Mouse (Mus musculus) embryo, embryonic 9.5 days (tissue): ENCODE measurements around the gene Kcnb1.

Experiments used
- DNase-seq: peaks from one replicate; pipeline ENCODE4 v3.0.0-alpha.2; 2017; ENCODE audit errors: extremely low spot score

The Kcnb1 gene

DNA sequence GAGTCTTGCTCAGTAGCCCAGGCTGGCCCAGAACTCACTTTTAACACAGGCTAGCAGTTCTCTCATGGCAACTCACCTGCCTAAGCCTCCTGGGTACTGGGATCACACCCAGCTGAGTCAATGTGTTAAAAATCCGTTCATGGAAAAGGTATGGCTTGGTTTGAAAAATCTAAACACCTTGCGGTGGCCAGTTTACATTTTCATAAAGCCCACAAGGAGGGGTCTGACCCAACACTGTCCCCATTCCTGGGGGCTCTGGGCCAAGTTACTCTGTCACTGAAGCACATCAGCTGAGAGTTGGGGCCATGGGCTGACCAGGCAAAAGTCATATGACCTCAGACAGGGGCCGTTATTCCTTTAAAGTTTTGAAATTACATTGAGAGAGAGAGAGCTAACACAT lies 109.6 kb downstream of the Kcnb1 start:
- no peak for DNase-seq

DNA sequence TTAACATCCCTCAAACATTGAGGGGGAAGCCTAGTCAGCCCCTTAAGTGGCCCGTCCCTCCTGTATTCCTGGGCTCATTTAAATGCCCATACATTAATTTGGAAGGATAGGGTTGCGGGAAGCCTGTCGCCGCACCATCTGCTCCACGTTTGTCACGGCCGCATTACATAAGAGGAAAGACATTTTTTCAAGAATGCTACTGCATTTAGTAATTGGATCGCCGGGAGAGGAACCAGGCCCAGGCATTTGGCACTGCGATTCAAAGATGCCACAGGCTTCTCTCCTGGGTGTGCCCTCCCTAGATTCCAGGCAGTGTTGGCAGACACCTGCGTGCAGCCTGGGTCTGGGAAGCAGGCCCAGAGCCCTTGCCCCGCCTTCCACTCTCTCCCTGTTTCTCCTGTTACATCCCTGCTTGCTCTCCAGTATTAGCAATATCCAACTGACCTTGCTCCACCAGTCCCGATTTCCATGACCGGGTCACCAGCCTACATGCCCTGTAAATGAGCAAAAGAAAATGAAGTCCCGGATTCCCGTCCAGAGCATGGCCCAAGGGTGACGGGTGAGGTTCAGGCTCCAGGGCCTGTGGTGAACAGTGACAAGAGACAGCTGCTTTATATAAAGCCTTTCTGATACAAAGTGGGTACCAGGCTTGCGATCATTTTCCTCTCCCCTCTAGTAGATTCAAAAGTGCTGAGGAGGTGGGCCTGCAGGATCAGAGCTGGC lies 110.3 kb downstream of the Kcnb1 start:
- no peak for DNase-seq

DNA sequence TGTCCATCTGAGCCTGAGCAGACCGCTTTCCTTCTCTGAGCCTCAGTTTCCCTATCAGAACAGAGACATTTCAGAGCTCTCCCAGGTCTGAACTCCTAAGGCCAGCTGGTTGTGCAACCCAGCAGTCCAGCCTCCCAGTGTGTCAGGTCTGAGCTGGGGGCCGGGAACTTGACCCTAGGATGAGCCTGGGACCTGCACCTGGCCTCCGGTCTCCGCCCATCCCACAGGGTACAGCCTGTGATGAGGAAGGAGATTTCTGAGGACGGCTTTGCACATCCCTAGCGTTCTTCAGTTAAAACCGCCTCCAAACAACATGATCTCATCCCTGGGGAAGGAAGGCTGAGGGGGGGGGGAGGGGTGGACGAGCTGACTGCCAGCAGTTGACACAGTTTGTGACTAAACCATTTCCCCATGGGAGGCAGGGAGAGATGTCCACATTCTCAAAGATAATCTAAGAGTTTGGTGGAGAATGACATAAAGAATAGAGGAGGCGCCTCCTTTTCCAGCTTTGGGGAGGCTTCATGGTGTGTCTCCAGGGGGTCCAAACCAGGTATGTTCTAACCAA lies 110.9 kb downstream of the Kcnb1 start:
- no peak for DNase-seq

DNA sequence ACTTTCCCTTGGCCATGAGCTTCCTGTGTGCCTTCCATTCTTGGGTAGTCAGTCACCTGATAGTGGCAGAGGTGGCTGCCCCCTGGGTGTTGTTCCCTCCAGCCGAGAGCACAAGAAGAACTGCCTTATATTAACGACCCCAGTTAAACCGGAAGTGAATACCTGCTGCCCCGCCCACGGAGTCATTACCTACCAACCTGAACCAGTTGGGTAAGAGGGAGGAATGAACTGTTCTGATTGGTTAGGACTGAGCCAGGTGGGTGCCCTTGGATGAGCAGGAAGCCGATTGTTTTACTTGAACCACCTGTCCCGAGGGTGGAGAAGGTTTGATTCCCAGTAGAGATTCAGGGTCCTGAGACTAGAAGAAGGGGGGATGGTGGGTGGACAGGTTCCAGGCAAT lies 111.5 kb downstream of the Kcnb1 start:
- no peak for DNase-seq

DNA sequence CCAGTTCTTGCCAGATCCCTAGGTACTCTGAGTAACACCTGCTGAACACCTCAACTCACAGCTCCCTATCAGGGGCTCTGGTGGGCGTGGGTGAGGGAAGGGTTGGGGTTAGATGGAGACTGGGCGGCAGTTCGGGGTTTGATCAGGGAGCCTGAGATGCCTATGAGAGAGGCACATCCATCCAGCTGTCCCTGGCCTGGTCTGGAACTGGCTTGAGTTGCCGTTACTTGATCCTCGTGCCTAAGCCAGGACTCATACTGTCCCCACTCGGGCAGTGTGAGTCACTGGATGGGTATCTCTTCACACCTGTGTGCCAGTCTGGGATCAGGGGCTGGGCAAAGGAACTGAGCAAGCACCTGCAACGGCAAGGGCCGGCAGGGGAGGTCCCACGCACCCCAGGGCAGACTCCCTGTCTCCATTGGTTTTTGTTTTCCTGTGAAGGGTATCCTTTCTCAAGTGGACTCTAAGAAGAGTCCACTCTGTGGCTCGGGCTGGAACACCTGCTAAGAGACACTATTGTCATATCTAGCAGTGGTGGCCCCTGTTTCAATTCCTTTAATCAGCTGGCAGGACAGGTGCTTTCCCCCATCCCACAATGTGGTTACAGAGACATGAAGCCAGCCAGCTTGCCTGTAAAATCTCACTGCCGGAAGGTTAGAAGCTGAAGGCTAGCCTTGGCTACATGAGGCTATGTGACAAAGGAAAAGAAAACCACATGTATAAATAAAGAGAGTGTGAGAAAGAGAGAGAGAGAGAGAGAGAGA lies 112.6 kb downstream of the Kcnb1 start:
- DNase-seq: no peak

DNA sequence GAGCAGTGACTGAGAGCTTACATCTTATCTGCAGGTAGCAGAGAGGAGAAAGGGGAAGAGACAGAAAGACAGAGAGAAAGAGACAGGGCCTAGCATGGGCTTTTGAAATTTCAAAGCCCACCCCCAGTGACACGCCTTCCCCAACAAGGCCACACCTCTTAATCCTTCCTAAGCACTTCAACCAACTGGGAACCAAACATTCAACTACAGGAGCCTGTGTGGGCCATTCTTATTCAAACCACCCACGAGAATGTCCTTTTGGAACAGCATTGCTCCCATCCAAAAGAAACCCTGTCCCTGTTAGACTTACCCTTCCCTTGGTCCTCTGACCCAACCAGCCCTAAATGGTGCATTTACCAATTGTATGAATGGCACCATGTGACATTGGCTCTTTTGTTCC lies 113.2 kb downstream of the Kcnb1 start:
- no peak for DNase-seq

DNA sequence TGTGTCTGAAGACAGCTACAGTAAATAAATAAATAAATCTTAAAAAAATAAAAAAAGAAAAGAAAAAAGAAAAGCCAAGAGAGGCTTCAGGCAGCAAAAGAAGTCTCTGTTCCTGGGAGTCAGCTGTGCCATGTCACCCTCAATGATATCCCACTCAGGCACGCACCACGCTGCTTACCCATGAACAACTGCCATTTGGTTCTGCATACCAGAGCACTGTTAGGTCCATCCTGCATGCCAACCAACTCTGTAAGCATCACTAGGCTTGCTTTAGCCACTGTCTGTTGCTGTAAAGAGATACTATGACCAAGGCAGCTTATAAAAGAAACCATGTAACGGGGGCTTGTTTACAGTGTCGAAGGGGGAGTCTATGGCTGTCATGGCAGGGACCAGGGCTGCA lies 113.6 kb downstream of the Kcnb1 start:
- DNase-seq: no peak

DNA sequence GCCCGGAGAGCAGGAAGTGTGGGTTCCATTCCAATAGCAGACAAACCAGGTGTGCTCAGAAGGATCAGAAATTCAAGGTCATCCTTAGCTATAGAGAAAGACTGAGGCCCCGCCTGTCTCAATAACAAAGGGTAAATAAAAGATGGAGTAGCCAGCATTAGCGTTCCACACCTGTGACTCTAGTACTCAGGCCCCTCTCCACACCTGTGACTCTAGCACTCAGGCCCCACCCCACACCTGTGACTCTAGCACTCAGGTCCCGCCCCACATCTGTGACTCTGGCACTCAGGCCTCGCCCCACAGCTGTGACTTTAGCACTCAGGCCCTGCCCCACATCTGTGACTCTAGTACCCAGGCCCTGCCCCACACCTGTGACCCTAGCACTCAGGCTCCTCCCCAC lies 115.4 kb downstream of the Kcnb1 start:
- no peak for DNase-seq

DNA sequence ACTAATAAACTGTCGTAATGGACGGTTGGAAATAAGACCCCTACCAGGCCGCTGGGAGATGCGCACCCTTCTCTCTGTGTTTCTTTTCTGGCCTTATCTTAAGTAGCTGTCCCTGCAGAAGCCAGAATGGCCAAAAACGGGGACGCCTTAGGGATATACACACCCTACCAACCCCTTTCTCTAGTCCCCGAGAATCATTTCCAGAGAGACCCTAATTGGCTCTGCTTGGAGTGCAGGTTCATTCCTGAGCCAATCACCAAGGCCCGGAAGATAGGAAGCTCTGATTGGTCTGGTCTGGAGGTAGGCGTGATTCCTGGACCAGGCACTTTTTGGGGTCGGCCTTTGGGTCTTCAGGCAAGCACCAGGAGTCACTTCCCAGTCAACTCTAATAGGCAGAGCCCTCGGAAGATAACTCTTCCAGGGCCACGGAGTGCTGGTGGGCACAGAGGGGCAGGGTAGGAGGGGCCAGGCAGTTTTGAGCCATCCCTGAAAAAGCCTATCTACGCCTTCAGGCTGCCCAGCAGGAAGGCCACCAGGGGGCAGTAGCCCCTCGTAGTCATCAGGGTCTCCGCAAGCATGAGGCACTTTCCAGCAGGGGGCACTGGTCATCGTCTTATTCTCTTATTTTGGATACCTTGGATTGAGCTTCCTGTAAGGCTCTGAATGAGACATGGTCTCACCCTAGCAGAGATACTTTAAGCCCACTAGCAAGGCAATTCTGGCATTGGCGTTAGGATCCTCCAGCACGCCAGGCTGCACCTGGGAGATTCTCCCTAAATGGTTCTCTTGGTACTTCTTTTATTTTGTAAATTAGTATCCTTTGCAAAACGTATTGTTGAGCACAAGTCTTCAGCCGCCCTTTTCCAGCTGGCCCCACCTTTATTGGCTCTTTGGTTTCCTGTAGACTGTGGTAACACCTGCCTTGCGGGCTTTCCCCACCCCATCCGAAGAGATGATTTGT lies 118.0 kb downstream of the Kcnb1 start:
- peak; percentile 93 for DNase-seq

DNA sequence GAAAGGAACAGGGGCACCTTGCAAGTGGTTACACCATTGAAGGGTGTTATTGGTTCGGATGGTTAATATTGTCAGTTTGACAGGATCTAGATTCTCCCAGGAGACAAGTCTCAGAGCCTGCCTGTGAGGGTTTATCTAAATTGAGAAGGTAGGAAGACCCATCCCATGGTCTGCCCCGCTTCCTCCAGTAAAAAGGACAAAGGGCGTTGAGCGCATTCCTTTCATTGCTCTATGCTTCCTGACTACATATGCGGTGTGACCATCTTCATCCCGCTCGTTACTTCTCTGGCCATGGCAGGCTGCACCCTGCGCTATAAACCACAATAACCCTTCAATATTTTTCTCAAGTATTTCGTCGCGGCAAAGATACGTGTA lies 118.7 kb downstream of the Kcnb1 start:
- DNase-seq: no peak

DNA sequence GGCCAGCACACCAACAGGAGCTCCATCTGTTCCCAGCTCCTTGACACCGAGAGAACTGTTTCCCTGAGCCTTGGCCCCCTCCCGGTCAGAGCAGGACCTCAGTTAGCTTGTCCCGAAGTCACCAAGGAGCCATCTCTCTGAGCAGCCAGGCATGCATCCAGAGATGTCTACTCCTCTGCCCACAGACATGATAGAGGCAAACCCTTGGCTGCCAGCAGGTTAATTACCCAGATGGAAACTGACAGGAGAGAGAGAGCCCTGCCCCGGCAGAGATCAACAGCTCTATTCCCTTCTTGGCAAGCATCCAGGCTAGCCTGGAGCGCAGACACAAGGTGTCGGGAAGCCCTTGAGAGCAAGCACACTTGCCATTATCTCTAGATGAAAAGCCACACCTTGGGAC lies 119.6 kb downstream of the Kcnb1 start:
- DNase-seq: no peak

DNA sequence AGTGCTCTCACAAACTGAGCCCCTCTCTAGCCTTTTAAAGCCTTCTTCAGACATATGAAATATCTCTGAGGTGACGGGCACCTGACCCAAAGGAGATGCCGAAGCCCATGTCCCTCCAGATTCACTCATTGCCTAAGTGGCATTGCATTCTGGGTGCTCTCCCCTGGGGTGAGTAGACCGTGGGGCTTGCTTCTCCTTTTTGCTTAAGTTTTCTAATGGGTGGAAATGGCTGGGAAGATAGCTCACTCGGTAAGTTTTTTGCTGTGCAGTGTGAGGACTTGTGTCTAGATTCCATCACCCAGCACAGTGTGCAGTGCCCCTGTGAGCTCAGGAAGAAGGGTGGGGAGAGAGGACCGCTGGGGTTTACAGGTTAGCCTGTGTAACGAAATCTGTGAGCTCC lies 122.4 kb downstream of the Kcnb1 start:
- no peak for DNase-seq

DNA sequence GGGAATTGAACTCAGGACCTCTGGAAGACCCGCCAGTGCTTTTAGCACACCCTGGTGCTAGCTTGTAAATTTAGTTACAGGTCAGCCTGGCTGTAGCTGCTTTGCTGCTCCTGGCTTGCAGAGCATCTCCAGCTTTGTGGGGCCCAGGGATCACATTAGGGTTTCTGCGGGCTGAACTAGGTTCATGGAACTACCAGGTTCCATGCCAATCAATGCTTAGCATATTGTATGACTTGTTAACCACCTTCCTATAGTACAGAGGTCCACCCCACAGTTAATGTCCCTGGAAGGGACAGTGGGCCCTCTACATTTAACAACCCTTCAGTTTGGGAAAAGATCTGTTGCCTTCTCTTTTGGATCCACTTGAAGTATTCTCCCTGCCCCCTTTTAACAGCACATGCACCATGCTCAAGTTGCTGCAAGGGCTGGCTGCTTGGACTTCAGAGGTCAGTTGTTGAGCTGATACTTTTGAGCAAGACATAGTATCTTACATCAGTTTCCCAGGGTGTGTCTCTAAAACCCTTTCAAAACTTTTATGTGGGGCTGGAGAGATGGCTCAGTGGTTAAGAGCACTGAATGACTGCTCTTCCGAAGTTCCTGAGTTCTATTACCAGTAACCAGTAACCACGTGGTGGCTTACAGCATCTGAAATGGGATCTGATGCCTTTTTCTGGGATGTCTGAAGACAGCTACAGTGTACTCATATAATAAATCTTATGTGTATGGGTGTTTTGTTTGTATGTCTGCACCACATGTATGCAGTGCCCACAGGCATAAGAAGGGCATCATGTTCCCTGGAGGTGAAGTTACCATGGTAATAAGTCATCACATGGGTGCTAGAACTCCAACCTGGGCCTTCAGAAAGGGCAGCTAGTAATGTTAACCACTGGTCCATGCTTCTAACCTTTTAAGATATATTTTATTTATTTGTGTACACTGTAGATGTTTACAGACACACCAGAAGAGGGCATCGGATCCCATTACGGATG lies 123.1 kb downstream of the Kcnb1 start:
- DNase-seq: peak; percentile 75

DNA sequence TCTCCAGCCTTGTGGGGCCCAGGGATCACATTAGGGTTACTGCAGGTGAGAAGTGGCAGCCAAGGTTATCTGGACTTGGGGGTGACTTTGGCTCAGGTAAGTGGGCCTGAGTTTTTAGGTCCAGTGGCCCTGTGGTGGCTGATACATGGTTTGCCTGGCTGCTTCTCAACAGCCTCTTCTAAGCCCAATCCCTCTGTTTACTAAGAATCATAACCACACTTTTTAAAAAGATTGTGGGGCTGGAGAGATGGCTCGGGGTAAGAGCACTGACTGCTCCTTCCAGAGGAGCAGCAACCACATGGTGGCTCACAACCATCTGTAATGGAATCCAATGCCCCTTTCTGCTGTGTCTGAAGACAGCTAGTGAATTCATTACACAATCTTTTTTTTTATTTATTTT lies 123.9 kb downstream of the Kcnb1 start:
- no peak for DNase-seq

DNA sequence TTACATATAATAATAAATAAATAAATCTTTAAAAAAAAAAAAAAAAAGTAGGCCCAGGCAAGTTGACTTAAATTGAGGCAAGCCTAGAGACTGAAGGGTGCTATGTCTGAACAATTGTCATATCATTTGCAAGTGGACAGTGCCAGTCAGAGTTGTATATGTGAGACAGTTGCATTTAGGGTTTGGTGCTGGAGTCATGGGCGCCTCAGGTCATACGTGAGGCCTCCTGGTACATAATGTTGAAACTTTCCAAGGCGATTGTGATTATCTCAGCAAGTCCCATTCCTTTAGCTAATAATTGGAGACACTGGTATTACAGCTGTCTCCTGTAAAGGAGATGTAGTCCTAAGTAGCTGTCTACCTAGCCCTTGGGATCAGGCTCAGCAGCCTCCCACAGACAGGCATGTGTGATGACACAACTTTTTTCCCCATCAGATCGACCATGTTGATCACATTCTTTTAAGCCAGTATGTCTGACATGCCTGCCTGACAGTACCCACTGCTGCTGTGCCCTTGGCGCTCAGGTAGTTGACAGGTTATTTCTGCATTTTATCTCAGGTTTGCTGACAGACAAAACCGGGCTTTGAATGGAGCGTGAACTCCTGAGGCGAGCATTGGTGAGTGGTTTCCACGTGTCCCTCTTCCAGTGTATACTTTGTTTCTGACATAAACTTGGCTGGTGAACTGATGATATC lies 125.2 kb downstream of the Kcnb1 start:
- DNase-seq: no peak

DNA sequence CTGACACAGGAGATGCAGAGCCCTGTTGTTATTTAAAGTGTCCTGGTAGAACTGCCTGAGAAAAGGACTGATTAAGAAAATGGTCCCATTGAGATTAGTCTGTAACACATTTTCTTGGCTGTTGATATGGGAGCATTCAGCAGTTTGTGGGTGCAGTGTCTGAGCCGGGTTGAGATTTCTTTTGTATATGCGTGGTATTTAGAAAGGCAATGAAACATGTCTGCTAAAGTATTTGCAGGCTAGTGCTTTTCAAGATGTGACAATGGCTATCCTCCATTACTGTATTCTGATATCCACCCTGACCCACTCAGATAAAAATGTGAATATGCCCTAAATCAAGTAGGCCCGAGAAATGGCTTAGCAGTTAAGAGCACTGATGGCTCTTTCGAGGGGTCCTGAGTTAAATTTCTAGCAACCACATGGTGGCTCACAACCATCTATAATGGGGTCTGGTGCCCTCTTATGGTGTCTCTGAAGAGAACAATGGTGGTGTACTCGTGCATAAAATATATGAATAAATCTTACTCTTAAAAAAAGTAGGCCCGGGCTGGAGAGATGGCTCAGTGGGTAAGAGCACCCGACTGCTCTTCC lies 126.0 kb downstream of the Kcnb1 start:
- peak; percentile 42 for DNase-seq

DNA sequence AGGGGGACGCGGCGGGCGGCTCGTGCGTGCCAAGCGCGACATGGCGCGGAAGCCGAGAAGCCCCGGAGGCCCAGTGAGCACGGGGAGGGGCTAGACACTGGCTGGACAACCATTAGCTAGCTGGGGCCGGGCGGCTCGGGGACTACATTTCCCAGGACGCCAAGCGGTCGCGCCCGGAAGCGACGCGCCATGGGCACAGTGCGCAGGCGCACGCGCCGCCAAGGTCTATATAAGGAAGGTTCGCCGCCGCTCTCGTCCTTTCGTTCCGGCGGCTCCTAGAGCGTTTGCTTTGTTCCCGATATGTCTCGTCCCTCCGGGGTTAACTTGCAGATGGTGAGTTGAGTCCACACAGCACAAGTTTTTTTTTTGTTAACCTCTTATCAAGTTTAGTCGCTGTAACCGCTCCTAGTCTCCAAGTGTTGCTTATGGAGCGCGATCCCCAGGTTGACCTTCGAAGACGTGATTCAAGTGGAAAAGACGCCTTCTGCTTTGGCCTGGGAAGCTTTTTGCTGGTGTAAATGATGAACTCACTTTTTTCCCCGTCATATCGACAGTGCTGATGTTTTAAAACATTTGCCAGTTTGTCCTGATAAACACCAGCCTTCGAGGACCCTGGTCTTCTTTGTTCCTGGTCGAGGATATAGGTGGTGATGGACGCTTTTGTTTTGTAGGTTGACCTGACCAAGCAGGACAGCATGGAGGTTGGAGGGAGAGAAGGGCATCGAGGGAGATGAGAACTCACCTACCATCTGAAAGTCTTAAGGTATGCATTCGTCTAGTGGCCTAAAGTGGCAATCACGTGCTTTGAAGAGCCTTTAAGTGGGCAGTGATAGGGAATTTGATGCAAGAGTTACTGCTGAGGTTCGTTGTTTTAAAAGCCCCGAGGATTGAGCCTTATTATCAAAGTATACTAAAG lies 126.7 kb downstream of the Kcnb1 start, which contains the start of gene Znfx1:
Znfx1 (minus strand) TSS at position 51 of the 916 bp plus-strand sequence.
- peak; percentile 98 for DNase-seq

DNA sequence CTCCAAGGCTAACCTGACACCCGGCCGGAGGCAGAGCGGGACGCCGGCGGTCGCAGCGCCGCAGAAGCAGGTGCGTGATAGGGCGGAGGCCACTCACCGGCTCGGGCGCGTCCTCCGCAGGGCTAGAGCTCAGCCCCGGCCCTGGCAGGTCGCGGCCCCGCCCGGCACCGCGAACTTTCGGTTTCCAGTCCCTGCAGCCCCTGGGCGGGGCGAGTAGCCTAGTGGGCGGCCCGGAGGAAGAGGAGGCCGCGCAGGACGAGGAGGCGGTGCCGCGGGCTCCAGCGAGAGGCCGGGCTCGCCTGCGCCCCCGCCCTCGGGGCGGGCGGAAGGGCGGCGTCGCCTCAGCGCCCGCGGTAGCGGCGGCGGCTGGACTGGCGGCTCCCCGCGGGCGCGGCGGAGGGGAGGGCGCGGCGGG lies 127.5 kb downstream of the Kcnb1 start:
- peak; percentile 90 for DNase-seq
